ENCODE assay signal across 17 mouse cellular contexts in the genomic region with DNA sequence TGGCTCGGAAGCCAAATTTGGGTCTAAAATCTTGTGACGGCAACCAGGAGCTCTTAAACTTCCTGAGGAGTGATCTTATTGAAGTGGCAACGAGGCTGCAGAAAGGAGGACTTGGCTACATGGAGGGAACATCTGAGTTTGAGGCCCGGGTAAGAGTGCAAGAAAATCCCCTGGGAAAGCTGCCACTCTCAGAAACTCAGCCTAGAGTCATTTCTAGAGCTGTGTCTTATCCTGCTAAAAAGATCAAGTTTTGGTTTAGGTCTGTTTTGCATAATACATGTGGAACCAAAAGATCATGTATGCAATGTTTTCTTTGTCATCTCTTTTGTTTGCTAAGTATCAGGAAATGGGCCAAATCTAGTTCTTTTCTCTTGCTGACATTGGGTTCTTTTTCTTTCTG. TPM values are rescaled to one million over a fixed set of nuclear protein-coding genes. Genes with fewer than 3 reads are reported as not detected.
"Had no signal": no experiment of that assay in that cellular context is flagged by ENCODE, and none has a peak within 500 bp of the region (broad histone marks: within the 10 kb centered on the region; RNA-seq: fewer than 3 reads in every experiment).

No protein-coding gene starts in this region.

- H3K9ac ChIP-seq: neural tube, embryonic 12.5 days; neural tube, embryonic 13.5 days; stomach, embryonic 15.5 days had no signal

- H3K9me3 ChIP-seq: neural tube, embryonic 12.5 days; neural tube, embryonic 13.5 days; stomach, embryonic 15.5 days had no signal

- H3K27me3 ChIP-seq: neural tube, embryonic 12.5 days; neural tube, embryonic 13.5 days; stomach, embryonic 15.5 days had no signal

- H3K4me3 ChIP-seq: neural tube, embryonic 12.5 days; neural tube, embryonic 13.5 days; stomach, embryonic 15.5 days had no signal

- H3K4me2 ChIP-seq: neural tube, embryonic 12.5 days; neural tube, embryonic 13.5 days; stomach, embryonic 15.5 days had no signal

- H3K27ac ChIP-seq: neural tube, embryonic 12.5 days; neural tube, embryonic 13.5 days; stomach, embryonic 15.5 days; stomach, postnatal 0 days had no signal

- DNase-seq: retina, postnatal 1 day; right cerebral cortex, adult 18-20 months; right cerebral cortex, postnatal 14 days; right cerebral cortex, postnatal 25 days; right cerebral cortex, postnatal 4 days; spleen, adult 18-20 months; thymus, adult 18-20 months; thymus, adult 2 months; thymus, postnatal 14 days; thymus, postnatal 25 days; thymus, postnatal 36 days; thymus, postnatal 4 days had no signal

- H3K4me1 ChIP-seq: neural tube, embryonic 12.5 days; neural tube, embryonic 13.5 days; stomach, embryonic 15.5 days had no signal

RNA-seq across cellular contexts. Expression of gene Fzd9, which starts 20.8 kb away (rescaled TPM):
- total RNA-seq: neutrophil, adult 5-6 weeks had no signal
